Mouse (Mus musculus): ENCODE results near the gene Hspb2. TPM values are rescaled to one million over a fixed set of nuclear protein-coding genes. Genes with fewer than 3 reads are reported as not detected.

Gene Hspb2
- polyA plus RNA-seq, 1 experiment: 28.4 TPM

DNA sequence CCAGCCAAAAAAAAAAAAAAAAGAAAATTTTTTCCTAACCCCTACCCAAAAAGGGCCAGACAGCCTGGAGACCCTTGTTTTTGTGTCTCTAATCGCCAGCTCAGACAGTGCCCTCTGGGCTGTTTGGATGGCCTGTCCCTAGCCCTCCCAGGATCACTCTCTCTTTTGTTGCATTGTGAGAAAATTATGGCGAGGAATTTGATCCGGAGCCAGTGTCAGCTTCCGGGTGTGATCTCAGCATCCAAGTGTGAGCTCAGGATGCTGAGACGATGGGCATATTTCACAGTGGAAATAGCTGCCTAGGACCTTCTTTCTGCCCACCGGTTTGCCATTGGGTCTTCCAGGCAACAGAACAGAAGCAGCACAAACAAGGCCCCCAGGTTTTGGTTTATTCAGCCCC is 1.4 kb downstream of the Hspb2 start:
- no peak for DNase-seq (ENCODE audit: low read depth)

GRCm38 (mm10) chr9:50746214-50746677 is 5.9 kb downstream of the Hspb2 start, which contains the start of gene 2310030G06Rik:
Gene 2310030G06Rik (minus strand): TSS chr9:50746536.
- peak; percentile 46 for DNase-seq (ENCODE audit: low read depth)

GRCm38 (mm10) chr9:50745806-50746205 is 6.3 kb downstream of the Hspb2 start:
- DNase-seq (ENCODE audit: low read depth): peak; percentile 52

- DNase-seq (ENCODE audit: low read depth): no peak
These were observed 9.4 kb downstream of the Hspb2 start for GRCm38 (mm10) chr9:50742744-50743143.

DNA sequence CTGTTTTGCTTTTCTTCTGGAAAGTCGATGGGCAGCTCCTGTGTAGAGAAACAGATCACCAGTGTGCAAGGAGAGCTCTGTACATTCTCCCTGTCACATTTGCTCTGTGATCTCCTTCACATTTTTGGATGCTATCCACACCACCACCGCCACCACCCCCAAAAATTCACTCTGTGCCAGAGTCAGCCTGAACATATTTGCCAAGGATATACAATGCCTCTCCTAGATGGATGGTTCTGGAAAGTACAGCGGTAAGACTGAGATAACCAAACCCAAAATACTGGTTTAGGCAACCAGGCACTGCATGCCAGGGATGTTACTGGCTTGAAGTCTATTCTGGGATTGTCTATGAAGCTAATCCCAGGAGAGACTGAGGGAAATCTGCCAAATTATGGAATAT is 9.9 kb downstream of the Hspb2 start:
- no peak for DNase-seq (ENCODE audit: low read depth)

DNA sequence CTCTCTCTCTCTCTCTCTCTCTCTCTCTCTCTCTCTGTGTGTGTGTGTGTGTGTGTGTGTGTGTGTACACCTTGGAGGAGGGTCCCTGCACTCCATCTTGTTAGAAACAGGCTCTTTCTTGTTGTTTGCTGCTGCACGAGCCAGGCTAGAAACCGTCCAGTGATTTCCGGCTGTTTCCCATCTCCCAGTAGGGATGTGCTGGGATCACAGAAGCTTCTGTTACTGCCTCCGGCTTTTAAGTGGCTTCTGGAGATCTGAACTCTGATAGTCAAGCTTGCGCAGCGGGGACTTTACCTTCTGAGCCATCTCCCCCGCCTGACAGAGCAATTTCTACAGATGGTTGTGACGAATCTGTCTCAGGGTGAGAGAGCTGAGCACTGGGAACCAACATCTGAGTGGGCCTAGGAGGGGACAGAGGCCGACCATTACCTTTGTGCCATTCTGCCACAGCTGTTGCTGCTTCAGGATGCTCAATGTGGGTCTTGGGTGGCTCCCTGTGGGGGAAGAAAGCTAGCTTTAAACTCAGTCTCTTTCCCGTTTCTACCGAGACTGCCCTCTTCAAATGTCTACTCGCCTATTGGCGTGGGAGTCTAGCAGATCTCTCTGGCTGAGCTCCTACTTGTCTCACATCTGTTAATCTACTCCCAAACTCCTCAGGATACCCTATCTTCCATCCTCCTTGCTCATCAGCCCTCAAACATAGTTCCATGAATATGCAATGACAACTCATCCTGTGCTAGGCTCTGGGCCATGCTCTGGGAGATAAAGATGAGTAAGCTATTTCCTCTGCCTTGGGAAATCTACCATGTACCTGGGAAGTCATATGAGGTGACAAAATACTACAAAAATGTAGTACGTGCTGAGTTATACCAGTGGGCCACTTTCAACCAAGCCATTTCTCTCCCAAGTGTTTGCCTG is 11.0 kb downstream of the Hspb2 start:
- no peak for DNase-seq (ENCODE audit: low read depth)

DNA sequence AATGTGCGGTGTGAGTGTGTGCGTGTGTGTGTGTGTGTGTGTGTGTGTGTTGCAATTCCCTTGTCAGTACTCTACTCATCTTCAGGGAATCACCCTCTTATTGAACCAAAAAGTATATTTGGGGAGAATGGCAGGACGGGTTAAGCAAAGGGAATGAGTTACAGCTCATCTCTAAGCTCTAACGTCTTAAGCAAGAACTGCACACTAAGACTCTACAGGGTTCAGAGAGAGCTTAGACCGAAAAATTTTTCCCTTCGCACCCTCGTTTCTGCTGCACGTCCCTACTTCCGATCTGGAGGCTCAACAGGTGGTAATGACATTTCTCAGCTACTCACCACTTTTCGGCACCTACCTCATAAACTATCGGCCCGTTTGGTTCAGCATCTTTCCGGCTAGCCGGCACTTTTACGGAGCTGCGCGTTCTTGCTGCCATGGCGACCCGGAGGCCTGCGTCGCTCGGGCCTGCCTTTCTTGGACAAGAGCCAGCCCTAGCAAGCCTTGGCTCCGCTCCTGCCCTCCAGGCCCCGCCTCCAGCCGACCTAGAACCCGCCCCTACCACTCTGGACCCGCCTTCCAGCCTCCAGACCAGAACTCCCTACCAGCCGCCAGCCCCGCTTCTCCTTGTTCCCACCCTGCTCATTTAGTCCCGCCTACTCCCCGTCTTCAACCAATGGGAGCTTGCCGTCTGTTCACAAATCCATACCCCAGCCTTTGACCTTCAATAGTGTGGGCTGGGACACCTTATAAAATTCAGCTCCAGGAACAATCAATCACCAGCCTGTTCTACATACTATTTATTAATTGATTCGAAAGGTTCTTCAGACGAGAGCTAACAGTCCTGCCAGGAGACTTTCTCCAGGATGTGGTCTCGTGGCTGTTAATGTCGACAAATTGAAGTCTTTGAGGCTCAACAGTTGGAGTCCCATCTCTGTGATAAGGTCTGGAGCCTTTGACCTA is 13.0 kb downstream of the Hspb2 start, which contains the start of gene Dixdc1:
Dixdc1 (minus strand) TSS at position 604 of the 957 bp plus-strand sequence.
- DNase-seq (ENCODE audit: low read depth): no peak

DNA sequence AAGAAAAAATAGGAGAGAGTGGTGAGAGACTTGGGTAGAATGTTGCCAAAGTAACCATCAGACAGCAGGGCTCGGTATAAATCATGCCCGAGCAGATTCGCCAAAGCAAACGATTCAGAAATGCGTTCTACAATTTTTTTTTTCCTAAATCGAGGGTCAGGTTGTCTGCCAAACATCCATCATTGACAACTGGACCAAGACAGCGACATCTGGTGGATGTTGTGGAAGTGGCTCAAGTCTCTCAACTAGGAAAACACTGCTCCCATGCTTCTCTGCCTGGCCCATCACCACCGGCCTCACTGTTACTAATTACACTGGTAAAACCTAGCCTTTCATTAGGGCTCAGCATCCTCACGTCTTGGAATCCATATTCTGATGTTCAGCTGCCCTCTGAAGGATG is 17.2 kb downstream of the Hspb2 start:
- DNase-seq (ENCODE audit: low read depth): no peak

DNA sequence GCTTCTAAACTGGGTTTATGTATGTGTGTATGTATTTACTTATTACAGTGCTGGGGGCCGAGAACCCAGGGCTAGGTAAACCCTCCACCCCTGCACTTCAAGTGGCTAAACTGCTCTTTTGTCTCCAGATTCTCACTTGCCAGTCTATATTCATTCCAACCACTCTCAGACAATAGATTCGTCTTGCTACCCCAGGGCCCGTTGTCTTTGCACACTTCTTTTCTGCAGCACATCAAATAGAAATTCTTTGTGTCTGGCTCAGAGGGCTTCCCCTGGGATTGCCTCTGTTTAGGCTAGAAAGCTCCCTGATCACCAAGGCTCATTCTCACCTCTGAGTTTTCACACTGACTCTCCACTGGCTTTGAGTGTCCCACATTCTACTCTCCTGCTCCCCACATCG is 19.6 kb downstream of the Hspb2 start:
- DNase-seq (ENCODE audit: low read depth): no peak

GRCm38 (mm10) chr9:50729600-50729999 is 22.6 kb downstream of the Hspb2 start:
- no peak for DNase-seq (ENCODE audit: low read depth)

DNA sequence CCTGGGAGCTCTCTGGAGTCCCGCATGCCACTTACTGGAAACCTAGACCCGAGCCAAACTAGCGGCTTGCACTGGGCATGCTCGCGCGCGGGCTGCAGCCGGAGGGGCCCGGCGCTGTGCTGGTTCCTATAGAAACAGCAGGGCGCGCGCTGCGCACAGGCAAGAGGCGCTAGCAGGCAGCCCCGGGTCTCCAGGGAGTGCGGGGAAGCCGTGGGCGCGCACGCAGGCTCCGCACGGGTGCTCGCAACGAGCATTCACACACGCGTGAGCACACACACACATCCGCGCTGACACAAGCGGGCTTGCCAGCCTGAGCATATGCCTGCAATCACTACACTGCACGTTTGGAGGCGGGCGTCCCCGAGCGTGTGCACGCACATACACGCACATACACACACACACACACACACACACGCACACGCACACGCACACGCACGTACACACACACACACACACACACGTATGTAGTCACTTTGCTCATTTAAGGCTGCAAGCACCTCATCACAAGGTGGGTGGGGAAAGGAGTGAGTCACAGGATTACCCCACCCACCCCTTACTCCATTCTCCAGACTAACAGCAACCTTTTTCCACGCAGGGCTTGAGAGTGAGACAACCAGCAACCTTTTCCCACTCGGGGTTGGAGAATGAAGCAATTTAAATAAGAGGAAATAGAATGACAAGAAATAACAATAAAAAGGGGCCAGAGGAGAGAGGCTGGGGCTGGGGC is 24.1 kb downstream of the Hspb2 start:
- DNase-seq (ENCODE audit: low read depth): no peak

- DNase-seq (ENCODE audit: low read depth): no peak
These were observed 24.8 kb downstream of the Hspb2 start for GRCm38 (mm10) chr9:50727171-50727924.

DNA sequence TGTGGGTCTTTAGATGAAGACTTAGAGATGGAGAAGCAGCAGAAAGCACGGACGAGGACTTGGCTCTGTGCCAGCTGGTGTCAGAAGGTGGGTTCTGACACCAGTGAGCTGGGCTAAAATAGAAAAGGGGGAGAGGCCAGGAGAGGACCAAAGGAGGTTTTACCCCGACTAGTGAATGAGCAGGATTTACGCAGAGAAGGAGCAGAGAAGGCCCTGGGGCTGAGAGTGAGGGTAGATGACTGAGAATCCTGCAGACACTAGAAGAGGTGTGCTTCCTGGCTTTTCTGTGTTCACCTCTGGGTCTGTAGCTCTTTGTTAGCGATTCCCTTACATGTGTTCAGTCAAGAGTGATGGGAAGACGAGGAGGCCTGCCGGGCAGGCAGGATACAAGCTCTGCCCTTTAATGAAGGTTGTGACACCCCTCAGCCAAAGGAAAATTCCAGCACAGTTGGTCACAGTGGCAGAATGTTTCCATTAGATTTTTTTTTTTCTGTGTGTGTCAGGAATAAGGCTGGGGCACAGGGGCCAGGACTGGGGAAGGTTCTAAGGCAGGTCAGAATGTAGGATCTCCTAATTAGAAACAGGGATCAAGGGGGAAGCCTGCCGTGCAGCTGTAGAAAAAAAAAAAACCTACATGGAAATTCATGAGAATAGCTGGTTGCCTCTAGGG is 26.1 kb downstream of the Hspb2 start:
- DNase-seq (ENCODE audit: low read depth): no peak

DNA sequence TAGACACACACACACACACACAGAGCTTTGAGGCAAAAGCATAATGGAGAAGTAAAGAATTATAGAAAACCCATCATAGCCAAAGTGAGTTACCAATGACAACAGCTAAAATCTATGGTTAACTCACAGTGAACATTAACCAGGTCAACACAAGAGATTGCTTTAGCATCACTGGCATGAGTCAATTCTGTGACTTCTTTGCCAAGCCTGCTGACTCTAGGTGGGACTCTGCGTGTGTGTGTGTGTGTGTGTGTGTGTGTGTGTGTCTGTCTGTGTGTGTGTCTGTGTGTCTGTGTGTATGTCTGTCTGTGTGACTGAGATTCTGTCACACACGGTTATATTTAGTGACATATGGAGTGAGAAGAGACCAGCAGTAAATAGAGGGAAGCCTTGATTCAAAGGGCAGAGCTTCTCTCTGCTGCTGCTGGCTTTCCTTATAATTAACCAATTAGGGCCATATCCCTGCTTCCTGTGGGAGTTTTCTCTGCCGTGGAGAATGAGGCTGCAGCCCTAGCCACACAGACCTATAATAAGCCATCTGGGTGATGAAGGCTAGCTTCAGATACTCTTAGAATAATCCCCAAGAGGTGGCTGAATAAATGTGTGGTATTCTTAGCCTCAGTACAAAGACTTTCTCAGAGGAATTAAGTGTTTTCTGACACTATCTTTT is 27.4 kb downstream of the Hspb2 start:
- no peak for DNase-seq (ENCODE audit: low read depth)

DNA sequence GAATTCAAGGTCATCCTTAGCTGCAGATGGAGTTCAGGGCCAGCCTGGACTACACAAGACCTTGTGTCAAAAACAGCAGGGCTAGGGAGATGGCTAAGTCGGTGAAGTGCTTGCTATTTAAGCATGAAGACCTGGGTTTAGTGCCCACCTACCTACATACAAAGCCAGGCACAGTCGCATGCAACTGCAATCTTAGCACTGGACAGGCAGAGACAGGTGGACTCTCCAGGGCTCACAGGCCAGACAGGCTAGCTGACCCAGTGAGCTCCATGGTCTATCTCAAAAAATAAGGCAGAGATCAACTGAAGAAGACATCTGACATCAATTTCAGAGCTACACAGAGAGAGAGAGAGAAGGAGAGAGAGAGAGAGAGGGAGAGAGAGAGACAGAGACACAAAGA is 28.0 kb downstream of the Hspb2 start:
- DNase-seq (ENCODE audit: low read depth): no peak

- DNase-seq (ENCODE audit: low read depth): no peak
These were observed 28.7 kb downstream of the Hspb2 start for GRCm38 (mm10) chr9:50723406-50723805.

GRCm38 (mm10) chr9:50722451-50722911 is 29.7 kb downstream of the Hspb2 start:
- DNase-seq (ENCODE audit: low read depth): no peak

- DNase-seq (ENCODE audit: low read depth): no peak
These were observed 31.1 kb downstream of the Hspb2 start for GRCm38 (mm10) chr9:50721061-50721460.

DNA sequence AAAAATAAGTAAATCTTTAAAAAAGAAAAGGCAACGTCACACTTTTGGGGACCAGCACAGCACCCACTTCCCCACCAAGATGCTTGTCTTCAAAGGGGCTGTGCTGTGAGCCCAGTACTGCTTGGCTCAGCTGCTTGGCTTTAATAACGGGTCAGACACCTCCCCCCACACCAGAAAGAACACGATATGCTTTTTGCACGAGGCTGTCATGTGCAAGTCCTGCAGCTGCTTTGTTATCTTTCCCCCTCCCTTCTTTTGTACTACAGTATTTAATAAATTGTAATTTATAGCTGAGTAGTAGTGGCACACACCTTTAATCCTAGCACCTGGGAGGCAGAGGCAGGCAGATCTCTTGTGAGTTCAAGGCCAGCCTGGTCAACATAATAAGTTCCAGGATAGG is 33.3 kb downstream of the Hspb2 start:
- no peak for DNase-seq (ENCODE audit: low read depth)

GRCm38 (mm10) chr9:50714188-50714587 is 38.0 kb downstream of the Hspb2 start:
- DNase-seq (ENCODE audit: low read depth): no peak
